Mouse (Mus musculus) midbrain, embryonic 11.5 days (tissue): ENCODE measurements around the gene Dennd2d. TPM values are rescaled to one million over a fixed set of nuclear protein-coding genes. Genes with fewer than 3 reads are reported as not detected.

Source experiments
- ATAC-seq: fragments of 200-750 bp; cut with Nextera tagmentation; 2 replicates; pipeline ENCODE4 v1.8.0; 2017; ENCODE audit warnings: moderate TSS enrichment, moderate library complexity; ENCODE audit not compliant: low FRiP score
- DNase-seq: peaks from one replicate; pipeline ENCODE4 v3.0.0; 2015; ENCODE audit warnings: low spot score; ENCODE audit errors: missing footprints
- H3K27ac ChIP-seq: fragments of 300-500 bp; sonication (generic); 2 replicates; pipeline ENCODE4 v1.5.1; 2014; ENCODE audit warnings: low read depth, low read length
- H3K27me3 ChIP-seq: fragments of 300-500 bp; sonication (generic); 2 replicates; pipeline ENCODE4 v1.6.1; 2014; ENCODE audit warnings: mild to moderate bottlenecking, low read length, moderate library complexity, mixed read lengths; ENCODE audit not compliant: control insufficient read depth, insufficient read depth
- H3K36me3 ChIP-seq: fragments of 300-500 bp; sonication (generic); 2 replicates; pipeline ENCODE4 v1.6.1; 2014; ENCODE audit warnings: mild to moderate bottlenecking, low read length, moderate library complexity, mixed read lengths; ENCODE audit not compliant: control insufficient read depth, insufficient read depth
- H3K4me1 ChIP-seq: fragments of 300-500 bp; sonication (generic); 2 replicates; pipeline ENCODE4 v1.6.1; 2014; ENCODE audit warnings: low read length; ENCODE audit not compliant: control insufficient read depth, insufficient read depth
- H3K4me2 ChIP-seq: fragments of 300-500 bp; sonication (generic); 2 replicates; pipeline ENCODE4 v1.6.1; 2014; ENCODE audit warnings: mild to moderate bottlenecking, moderate library complexity
- H3K4me3 ChIP-seq: fragments of 300-500 bp; sonication (generic); 2 replicates; pipeline ENCODE4 v1.5.1; 2014; ENCODE audit warnings: low read depth, low read length
- H3K9ac ChIP-seq: fragments of 300-500 bp; sonication (generic); 2 replicates; pipeline ENCODE4 v1.6.1; 2014; ENCODE audit warnings: low read length
- H3K9me3 ChIP-seq: fragments of 300-500 bp; sonication (generic); 2 replicates; pipeline ENCODE4 v1.6.1; 2016; ENCODE audit warnings: low read length; ENCODE audit not compliant: control insufficient read depth
- WGBS: fragments of 180-500 bp; shearing (Covaris S2); extraction: QIAGEN DNeasy Blood & Tissue Kit; methylation state at CpG from one replicate; pipeline ENCODE4 v1.1.7; 2014; 5-methylcytosine and 5-hydroxymethylcytosine counted together
- polyA plus RNA-seq: library from polyadenylated mRNA; unstranded; fragments of >200 nt; fragmentation: Nextera tagmentation; extraction: Ambion mirVana; gene quantifications from 2 replicates; pipeline ENCODE4 v1.2.1, GENCODE M21; 2014

The Dennd2d gene
- polyA plus RNA-seq, 1 experiment from 2014 or later, result 0.72 TPM

DNA sequence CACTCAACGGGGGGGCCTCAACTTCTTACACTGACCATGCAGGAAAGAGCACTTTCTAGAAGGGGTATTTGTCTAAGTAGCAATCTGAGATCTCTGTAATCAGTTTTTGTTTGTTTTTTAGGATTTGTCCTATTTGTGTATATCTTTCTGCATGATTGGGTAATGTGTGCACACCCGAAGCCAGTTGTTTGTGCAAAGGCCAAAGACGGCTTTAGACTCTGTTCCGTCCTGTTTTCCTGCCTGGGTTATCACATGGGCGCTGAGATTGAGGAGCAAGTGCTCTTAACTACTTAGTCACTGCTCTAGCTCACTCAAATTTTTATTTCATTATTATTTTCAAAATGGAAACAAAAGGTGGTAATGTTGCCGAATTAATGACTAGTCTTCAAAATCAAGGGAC is 32.8 kb downstream of the Dennd2d start:
- no peak overlapping the region for H3K4me3 ChIP-seq
- H3K4me1 ChIP-seq, result no peaks in the 10 kb centered on the region
- no peak overlapping the region for H3K27ac ChIP-seq
- DNase-seq (no peak), ATAC-seq (no peak)
- no peaks in the 10 kb centered on the region for H3K27me3 ChIP-seq
- H3K9ac ChIP-seq, result no peak overlapping the region
- no peaks in the 10 kb centered on the region for H3K36me3 ChIP-seq
- H3K4me2 ChIP-seq, result no peak overlapping the region
- no peaks in the 10 kb centered on the region for H3K9me3 ChIP-seq
- 89% methylated on average over 6 of the region's 6 CpGs for WGBS

DNA sequence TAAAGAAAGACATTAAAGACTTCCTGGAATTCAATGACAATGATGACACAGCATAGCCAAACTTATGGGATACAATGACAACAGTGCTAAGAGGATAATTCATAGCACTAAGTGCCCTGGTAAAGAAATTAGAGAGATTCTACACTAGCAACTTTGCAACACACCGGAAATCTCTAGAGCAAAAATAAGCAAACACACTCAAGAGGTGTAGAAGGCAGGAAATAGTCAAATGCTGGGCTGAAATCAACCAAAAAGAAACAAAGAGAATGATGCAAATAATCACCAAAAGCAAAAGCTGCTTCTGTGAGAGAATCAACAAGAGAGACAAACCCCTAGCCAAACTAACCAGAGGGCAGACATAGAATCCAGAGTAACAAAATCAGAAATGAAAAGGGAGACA is 40.5 kb downstream of the Dennd2d start:
- ATAC-seq, result no peak
- no peak overlapping the region for H3K9ac ChIP-seq
- no peak overlapping the region for H3K4me3 ChIP-seq
- DNase-seq, result no peak
- H3K27ac ChIP-seq, result no peak overlapping the region
- 97% methylated on average over 1 of the region's 1 CpGs for WGBS
- H3K9me3 ChIP-seq, result no peaks in the 10 kb centered on the region
- H3K27me3 ChIP-seq, result no peaks in the 10 kb centered on the region
- no peak overlapping the region for H3K4me2 ChIP-seq
- H3K36me3 ChIP-seq, result no peaks in the 10 kb centered on the region
- H3K4me1 ChIP-seq, result no peaks in the 10 kb centered on the region

DNA sequence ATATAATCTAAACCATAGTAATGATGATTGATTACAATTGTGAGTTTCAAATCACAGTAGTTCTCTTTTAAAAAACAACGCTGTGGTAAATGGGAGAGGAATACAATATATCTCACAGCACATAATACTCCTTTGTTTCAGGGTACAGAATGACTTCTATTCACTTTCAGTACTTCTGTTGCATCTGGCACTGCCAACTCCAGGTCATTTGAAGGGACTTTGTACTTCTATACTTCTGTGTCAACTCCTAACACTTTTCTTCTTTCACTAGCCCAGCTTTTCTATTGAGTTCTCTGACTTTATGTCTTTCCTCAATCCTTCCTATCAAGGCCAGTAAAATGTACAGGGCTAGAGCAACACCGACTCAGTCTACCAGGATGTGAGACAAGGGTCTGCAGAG is 44.2 kb downstream of the Dennd2d start:
- WGBS, result 96% methylated on average over 2 of the region's 2 CpGs
- no peak overlapping the region for H3K4me2 ChIP-seq
- no peak overlapping the region for H3K4me3 ChIP-seq
- no peaks in the 10 kb centered on the region for H3K27me3 ChIP-seq
- no peaks in the 10 kb centered on the region for H3K4me1 ChIP-seq
- no peak overlapping the region for H3K27ac ChIP-seq
- no peak for DNase-seq
- H3K9ac ChIP-seq, result no peak overlapping the region
- no peaks in the 10 kb centered on the region for H3K9me3 ChIP-seq
- ATAC-seq, result no peak
- H3K36me3 ChIP-seq, result no peaks in the 10 kb centered on the region

DNA sequence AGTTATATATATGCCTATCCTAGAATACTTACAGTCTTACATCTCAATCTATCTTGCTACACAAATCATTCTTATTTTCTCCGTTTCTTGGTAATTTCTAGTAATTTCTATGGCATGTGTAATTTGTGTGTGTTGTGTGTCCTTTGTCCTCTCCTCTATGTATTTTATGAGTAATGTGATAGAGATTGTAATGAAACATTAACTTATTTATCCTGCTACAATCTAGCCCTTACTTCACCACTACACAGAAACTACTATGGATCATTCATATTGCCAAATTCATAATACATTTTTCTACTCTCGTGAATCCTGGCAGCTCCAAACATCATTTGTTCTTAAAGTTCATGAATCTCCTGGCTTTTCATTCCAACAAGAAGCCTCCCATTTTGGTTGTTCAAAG is 45.8 kb downstream of the Dennd2d start:
- H3K27ac ChIP-seq, result no peak overlapping the region

DNA sequence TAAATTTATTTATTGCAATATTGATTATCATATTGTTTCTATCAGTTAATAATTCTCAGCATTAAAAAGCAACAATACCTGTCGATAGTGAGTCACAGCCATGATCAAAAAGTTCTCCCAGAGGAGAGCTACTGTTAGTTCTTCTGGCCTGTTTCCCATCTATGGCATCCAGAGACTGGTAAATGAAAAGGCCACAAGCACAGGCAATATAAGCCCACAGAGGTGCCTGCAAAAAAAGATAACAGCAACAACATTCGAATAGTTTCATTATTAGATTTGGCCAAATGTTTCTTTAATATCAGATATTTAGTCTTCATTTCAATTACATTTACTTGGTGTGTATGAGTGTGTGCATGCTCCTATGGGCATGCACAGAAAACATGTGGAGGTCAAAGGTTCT is 51.1 kb downstream of the Dennd2d start:
- ATAC-seq (no peak), DNase-seq (no peak)
- Histone ChIP-seq H3K4me3 (no peak overlapping the region), H3K4me2 (no peak overlapping the region), H3K9me3 (no peaks in the 10 kb centered on the region), H3K27ac (no peak overlapping the region), H3K36me3 (no peaks in the 10 kb centered on the region), H3K27me3 (no peaks in the 10 kb centered on the region), H3K9ac (no peak overlapping the region), H3K4me1 (no peaks in the 10 kb centered on the region)
- WGBS, result 91% methylated on average over 2 of the region's 2 CpGs

More for the DNA sequence above, 45.8 kb downstream of the Dennd2d start:
- Histone ChIP-seq H3K4me1 (no peaks in the 10 kb centered on the region), H3K9me3 (no peaks in the 10 kb centered on the region), H3K27me3 (no peaks in the 10 kb centered on the region), H3K36me3 (no peaks in the 10 kb centered on the region), H3K9ac (no peak overlapping the region), H3K4me3 (no peak overlapping the region), H3K4me2 (no peak overlapping the region)
- WGBS, result 95% methylated on average over 2 of the region's 2 CpGs
- DNase-seq (no peak), ATAC-seq (no peak)

DNA sequence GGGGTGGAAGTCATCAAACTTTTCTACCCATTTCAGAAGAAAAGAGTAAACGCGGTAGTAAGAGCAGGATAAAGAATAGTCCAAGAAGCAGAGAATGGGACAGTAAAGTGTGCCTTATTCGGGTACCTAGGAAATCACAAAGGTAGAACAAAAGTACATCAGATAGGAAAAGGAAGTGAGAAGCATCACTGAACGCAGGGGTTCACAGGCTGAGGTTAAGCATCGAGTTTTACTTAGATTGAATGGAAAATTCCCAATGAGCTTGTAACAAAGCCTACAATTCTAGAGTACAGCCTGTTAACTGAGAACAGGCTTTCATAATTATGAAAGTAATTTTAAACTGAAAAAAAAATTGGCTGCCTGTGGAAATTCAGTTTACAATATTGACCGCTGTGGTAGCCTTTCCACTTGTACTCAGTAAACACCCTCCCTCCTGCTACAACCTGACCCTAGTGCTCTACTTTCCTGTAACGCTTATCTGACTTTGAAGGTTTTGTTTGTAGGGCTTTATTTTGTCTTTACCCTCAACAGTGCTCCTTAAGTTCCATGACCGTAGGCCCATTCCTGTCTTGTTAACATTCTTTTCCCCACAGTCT is 62.6 kb downstream of the Dennd2d start:
- H3K9ac ChIP-seq, result no peak overlapping the region
- no peak for DNase-seq
- no peak for ATAC-seq
- no peaks in the 10 kb centered on the region for H3K9me3 ChIP-seq
- WGBS, result 91% methylated on average over 8 of the region's 8 CpGs
- no peaks in the 10 kb centered on the region for H3K36me3 ChIP-seq
- no peaks in the 10 kb centered on the region for H3K27me3 ChIP-seq
- H3K4me3 ChIP-seq, result no peak overlapping the region
- peaks cover 5% of the 10 kb centered on the region; the same call in 1 of the 2 replicates for H3K4me1 ChIP-seq
- no peak overlapping the region for H3K4me2 ChIP-seq
- H3K27ac ChIP-seq, result no peak overlapping the region

DNA sequence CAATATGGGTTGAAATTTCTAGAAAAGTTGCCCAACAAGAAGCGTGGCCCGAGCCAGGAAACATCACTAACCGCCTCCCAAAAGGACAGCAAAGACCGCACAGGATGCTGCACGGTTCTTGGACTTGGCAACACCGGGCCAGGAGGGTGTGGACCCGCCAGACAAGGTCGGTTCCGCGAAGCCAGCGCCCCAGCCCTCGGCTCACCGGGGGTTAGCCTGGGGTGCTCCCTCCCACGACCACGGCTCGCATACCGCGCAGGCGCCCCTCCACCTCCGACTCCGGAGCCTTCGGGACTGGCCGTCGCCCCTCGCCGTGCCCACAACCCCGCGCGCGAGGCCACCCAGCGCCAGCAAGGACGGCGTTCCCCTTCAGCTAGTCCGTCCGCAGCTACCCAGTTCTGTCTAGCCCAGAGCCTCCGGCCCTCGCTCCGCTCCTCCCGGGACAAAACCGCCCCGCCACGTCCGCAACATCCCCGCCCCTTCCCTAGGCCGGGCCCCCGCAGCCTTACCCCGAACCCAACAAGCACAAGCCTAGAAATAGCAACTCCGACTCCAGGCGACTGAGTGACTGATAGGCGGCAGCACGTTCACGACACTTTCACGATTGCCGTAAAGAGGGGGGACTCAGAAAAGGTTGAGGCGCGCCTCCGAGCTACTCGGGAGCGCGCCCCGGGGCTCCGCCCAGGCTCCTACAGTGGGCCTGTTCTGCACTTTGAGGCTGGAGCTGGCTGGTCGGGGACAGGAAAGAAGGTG is 65.1 kb downstream of the Dennd2d start, which contains the start of the genes Dram2 and Cept1:
Gene Dram2 (plus strand): TSS at position 628 of the 753 bp plus-strand sequence.
Gene Cept1 (minus strand): TSS at position 632 of the 753 bp plus-strand sequence.
- peak within 1 kb of the TSS; percentile 62 for H3K4me3 ChIP-seq
- no peaks in the 10 kb centered on the region for H3K9me3 ChIP-seq
- peak; percentile 97 for ATAC-seq
- DNase-seq, result peak; percentile 99
- peaks cover 5% of the 10 kb centered on the region; the same call in 1 of the 2 replicates for H3K4me1 ChIP-seq
- WGBS, result under 1% methylated on average over 61 of the region's 63 CpGs
- H3K27me3 ChIP-seq, result no peaks in the 10 kb centered on the region
- H3K27ac ChIP-seq, result peak within 1 kb of the TSS; percentile 62
- H3K9ac ChIP-seq, result peak within 1 kb of the TSS; percentile 81
- peak within 1 kb of the TSS; percentile 55 for H3K4me2 ChIP-seq
- H3K36me3 ChIP-seq, result no peaks in the 10 kb centered on the region

DNA sequence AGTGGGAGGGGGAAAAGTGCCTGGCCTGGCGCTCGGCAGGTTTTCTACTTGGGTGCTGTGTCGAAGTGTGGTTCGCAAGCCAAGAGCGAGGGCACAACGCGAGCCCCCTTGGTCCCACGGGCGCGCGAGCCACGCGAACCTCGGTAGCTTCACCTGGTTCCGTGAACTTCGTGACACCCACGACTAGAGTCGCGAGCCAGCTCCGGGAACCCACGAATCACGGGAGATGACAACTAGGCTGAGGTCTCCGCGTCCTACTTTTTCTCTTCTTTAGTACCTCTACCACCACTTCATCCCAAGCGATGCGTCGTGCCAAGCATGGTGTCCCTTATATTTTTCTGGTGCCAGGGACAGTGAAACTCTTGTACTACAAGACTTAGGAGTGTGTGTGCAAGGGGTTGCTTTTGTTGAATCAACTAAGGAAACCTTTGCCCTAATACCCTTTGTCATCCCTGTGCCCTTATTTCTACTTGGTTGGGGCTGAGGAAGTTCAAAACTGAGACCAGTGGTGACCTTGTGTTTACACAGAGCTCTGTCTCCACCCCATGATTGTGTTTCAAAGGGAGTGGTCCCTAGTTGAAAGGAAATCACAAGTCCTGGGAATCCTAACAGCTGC is 65.8 kb downstream of the Dennd2d start:
- WGBS, result under 1% methylated on average over 27 of the region's 27 CpGs
- peak; percentile 94 for DNase-seq

DNA sequence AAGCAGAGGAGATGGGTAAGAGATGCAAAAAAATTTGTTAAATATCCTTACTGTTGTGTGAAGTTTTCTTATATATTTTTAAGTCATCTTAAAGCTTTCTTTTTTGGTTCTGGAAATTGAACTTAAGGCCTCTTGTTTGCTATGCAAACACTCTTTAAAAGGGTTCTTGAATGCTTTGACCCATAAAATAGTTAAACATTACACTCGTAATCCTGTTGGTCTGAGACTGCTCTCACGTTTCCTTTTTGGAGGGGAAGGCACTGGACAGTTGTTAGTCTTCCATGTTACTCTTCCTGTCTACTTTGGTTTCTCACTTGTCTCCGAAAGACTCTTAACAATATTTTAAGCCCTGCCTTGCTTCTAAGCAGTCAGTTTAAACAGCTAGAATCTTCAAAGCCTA is 66.8 kb downstream of the Dennd2d start:
- no peak for ATAC-seq
- no peaks in the 10 kb centered on the region for H3K9me3 ChIP-seq
- H3K4me2 ChIP-seq, result no peak overlapping the region
- H3K4me1 ChIP-seq, result peaks cover 5% of the 10 kb centered on the region; the same call in 1 of the 2 replicates
- WGBS, result 43% methylated on average over 3 of the region's 3 CpGs
- no peak for DNase-seq
- H3K4me3 ChIP-seq, result no peak overlapping the region
- H3K9ac ChIP-seq, result no peak overlapping the region
- H3K27me3 ChIP-seq, result no peaks in the 10 kb centered on the region
- no peak overlapping the region for H3K27ac ChIP-seq
- no peaks in the 10 kb centered on the region for H3K36me3 ChIP-seq

More for the DNA sequence above, 65.8 kb downstream of the Dennd2d start:
- H3K4me3 ChIP-seq, result peak overlapping the region; percentile 62
- H3K4me2 ChIP-seq, result peak overlapping the region; percentile 45
- peak overlapping the region; percentile 81 for H3K9ac ChIP-seq
- H3K27ac ChIP-seq, result peak overlapping the region; percentile 25; the same call in 1 of the 2 replicates
- H3K4me1 ChIP-seq, result peaks cover 5% of the 10 kb centered on the region; the same call in 1 of the 2 replicates
- H3K27me3 ChIP-seq, result no peaks in the 10 kb centered on the region
- peak; percentile 49; the same call in 1 of the 2 replicates for ATAC-seq
- H3K36me3 ChIP-seq, result no peaks in the 10 kb centered on the region
- H3K9me3 ChIP-seq, result no peaks in the 10 kb centered on the region
